Mouse (Mus musculus) spleen, postnatal 4 days (tissue): Measurements from ENCODE around the gene Vmn2r77.
"Not testable (repeated sequence)": the region's sequence is repeated elsewhere in the genome, so short reads cannot be mapped to it uniquely, and the experiment has no call there.

Source experiments
- DNase-seq, 2 experiments: peaks; one replicate each; pipeline ENCODE4 v3.0.0; 2022; ENCODE audit warnings: low spot score in 2 of 2

Gene Vmn2r77

GRCm38 (mm10) chr7:86794727-86795126, at the start of gene Vmn2r77:
Gene Vmn2r77 (plus strand): TSS chr7:86795027.
- DNase-seq = no peak

GRCm38 (mm10) chr7:86760751-86761150, 34.1 kb upstream of the Vmn2r77 start:
- no peak for DNase-seq

GRCm38 (mm10) chr7:86764628-86765027, 30.2 kb upstream of the Vmn2r77 start:
- DNase-seq = no peak

- no peak for DNase-seq
Measured at GRCm38 (mm10) chr7:86771621-86772020, 23.2 kb upstream of the Vmn2r77 start.

GRCm38 (mm10) chr7:86775617-86776325, 19.1 kb upstream of the Vmn2r77 start, which contains the start of gene Folh1:
Gene Folh1 (minus strand): TSS chr7:86775943.
- DNase-seq = no peak

GRCm38 (mm10) chr7:86815241-86815640, 20.4 kb downstream of the Vmn2r77 start:
- not testable (repeated sequence) for DNase-seq

- not testable (repeated sequence) for DNase-seq
Measured at GRCm38 (mm10) chr7:86815716-86816115, 20.9 kb downstream of the Vmn2r77 start.

- DNase-seq = no peak
Measured at GRCm38 (mm10) chr7:86816466-86816865, 21.6 kb downstream of the Vmn2r77 start.
